Mouse (Mus musculus) spleen, adult 2 months (tissue): ENCODE measurements around the gene Rufy3.

ENCODE experiments used
- CTCF ChIP-seq: fragments of 200-500 bp; IDR thresholded peaks from 2 replicates; pipeline ENCODE4 v1.5.1; 2011; ENCODE audit warnings: mild to moderate bottlenecking, inconsistent platforms; ENCODE audit not compliant: insufficient read depth, insufficient read length, insufficient replicate concordance; ENCODE audit errors: extremely low read depth
- POLR2A ChIP-seq: fragments of 200-500 bp; IDR thresholded peaks from 2 replicates; pipeline ENCODE4 v1.6.1; 2011; ENCODE audit warnings: low read depth, low read length, inconsistent platforms

DNA sequence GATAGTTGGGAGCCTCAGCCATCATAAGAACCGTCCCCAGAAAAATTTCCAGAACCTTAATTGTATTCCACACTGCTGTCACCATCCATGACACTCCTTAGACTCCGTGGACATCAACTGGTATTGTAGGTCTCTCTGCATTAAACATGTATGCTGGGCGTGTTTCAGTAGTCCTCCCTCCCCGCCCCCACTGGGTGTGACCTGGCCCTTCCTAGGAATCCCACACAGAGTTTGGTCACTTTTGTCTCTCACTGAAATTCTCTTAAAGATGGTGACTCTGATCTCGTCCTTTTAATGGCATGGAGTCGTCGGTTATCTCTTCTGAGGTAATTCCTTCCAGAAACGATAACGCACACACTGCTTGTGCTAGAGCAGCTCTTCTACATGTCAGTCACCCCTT, 118.9 kb downstream of the Rufy3 start:
- TF ChIP-seq POLR2A (no peak), CTCF (no peak)
